Mouse (Mus musculus) intestine, postnatal 0 days (tissue): ENCODE measurements around the gene Gpr161. TPM values are rescaled to one million over a fixed set of nuclear protein-coding genes. Genes with fewer than 3 reads are reported as not detected.

Experiments used
- ATAC-seq: fragments of 200-750 bp; cut with Nextera tagmentation; 2 replicates; pipeline ENCODE4 v1.8.0; 2017; ENCODE audit warnings: mild to moderate bottlenecking, moderate TSS enrichment, moderate library complexity
- H3K27ac ChIP-seq: fragments of 300-500 bp; sonication (generic); 2 replicates; pipeline ENCODE4 v1.5.1; 2014; ENCODE audit warnings: mild to moderate bottlenecking, low read depth, low read length, moderate library complexity
- H3K27me3 ChIP-seq: fragments of 300-500 bp; sonication (generic); replicated peaks from 2 replicates; pipeline ENCODE4 v1.6.1; 2014; ENCODE audit warnings: low read length, mixed read lengths; ENCODE audit not compliant: control insufficient read depth, insufficient read depth
- H3K36me3 ChIP-seq: fragments of 300-500 bp; sonication (generic); 2 replicates; pipeline ENCODE4 v1.6.1; 2014; ENCODE audit warnings: mild to moderate bottlenecking, moderate library complexity; ENCODE audit not compliant: control insufficient read depth, insufficient read depth
- H3K4me1 ChIP-seq: fragments of 300-500 bp; sonication (generic); replicated peaks from 2 replicates; pipeline ENCODE4 v1.6.1; 2014; ENCODE audit warnings: antibody characterized with exemption, low read length, mixed read lengths; ENCODE audit not compliant: control insufficient read depth, insufficient read depth
- H3K4me2 ChIP-seq: fragments of 300-500 bp; sonication (generic); replicated peaks from 2 replicates; pipeline ENCODE4 v1.6.1; 2014; ENCODE audit warnings: low read depth, mild to moderate bottlenecking, moderate library complexity
- H3K4me3 ChIP-seq: fragments of 300-500 bp; sonication (generic); 2 replicates; pipeline ENCODE4 v1.5.1; 2014; ENCODE audit warnings: low read depth, low read length
- H3K9ac ChIP-seq: fragments of 300-500 bp; sonication (generic); 2 replicates; pipeline ENCODE4 v1.6.1; 2014; ENCODE audit warnings: mild to moderate bottlenecking, low read depth, low read length
- H3K9me3 ChIP-seq: fragments of 300-500 bp; sonication (generic); 2 replicates; pipeline ENCODE4 v1.6.1; 2016; ENCODE audit warnings: mixed run types; ENCODE audit not compliant: control insufficient read depth
- CTCF ChIP-seq: sonication (generic); IDR thresholded peaks from 2 replicates; pipeline ENCODE4 v1.5.1; 2016; ENCODE audit warnings: low read depth, mild to moderate bottlenecking, control low read depth, antibody characterized with exemption, moderate library complexity
- WGBS: fragments of 180-500 bp; shearing (Covaris S2); extraction: QIAGEN DNeasy Blood & Tissue Kit; methylation state at CpG from one replicate; pipeline ENCODE4 v1.1.7; 2014; 5-methylcytosine and 5-hydroxymethylcytosine counted together
- polyA plus RNA-seq: library from polyadenylated mRNA; unstranded; fragments of >200 nt; fragmentation: Nextera tagmentation; extraction: Ambion mirVana; gene quantifications from 2 replicates; pipeline ENCODE4 v1.2.1, GENCODE M21; 2015

Gene Gpr161
- polyA plus RNA-seq, 1 experiment from 2014 or later: 0.35 TPM

- peak; percentile 21; the same call in 1 of the 2 replicates for TF ChIP-seq CTCF
- H3K9me3 ChIP-seq: no peaks in the 10 kb centered on the region
- ATAC-seq: peak; percentile 36; the same call in 1 of the 2 replicates
- H3K4me3 ChIP-seq: no peak overlapping the region
- H3K27ac ChIP-seq: no peak overlapping the region
- no peaks in the 10 kb centered on the region for H3K27me3 ChIP-seq
- no peaks in the 10 kb centered on the region for H3K36me3 ChIP-seq
- no peak overlapping the region for H3K9ac ChIP-seq
- H3K4me1 ChIP-seq: no peaks in the 10 kb centered on the region
- H3K4me2 ChIP-seq: no peak overlapping the region
- WGBS: 54% methylated on average over 13 of the region's 13 CpGs
These were observed 7.0 kb downstream of the Gpr161 start for GRCm38 (mm10) chr1:165302455-165303208.

DNA sequence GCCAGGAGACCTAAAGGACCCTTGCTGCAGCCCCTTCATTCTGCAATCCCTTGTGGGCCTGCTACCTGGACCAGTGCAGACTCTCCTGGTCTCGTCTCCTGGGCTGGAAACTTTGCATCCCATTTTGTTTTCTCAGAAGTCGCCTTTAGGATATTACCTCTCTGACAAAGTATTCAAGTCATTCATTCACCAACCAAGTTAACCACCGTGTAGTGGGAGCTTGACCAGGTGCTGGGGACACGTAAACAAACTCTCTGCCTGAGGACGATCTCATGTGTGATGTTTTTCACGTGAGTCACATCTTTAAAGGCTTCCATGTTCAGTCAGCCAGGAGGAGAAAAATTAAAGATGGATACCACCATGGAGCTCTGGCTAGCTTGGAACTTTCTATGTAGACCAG, 7.6 kb downstream of the Gpr161 start:
- no peak for ATAC-seq
- H3K9ac ChIP-seq: no peak overlapping the region
- no peak overlapping the region for H3K4me3 ChIP-seq
- H3K36me3 ChIP-seq: no peaks in the 10 kb centered on the region
- H3K27ac ChIP-seq: no peak overlapping the region
- no peak overlapping the region for H3K4me2 ChIP-seq
- no peaks in the 10 kb centered on the region for H3K9me3 ChIP-seq
- no peaks in the 10 kb centered on the region for H3K27me3 ChIP-seq
- TF ChIP-seq CTCF: no peak
- WGBS: 71% methylated on average over 6 of the region's 6 CpGs
- no peaks in the 10 kb centered on the region for H3K4me1 ChIP-seq

DNA sequence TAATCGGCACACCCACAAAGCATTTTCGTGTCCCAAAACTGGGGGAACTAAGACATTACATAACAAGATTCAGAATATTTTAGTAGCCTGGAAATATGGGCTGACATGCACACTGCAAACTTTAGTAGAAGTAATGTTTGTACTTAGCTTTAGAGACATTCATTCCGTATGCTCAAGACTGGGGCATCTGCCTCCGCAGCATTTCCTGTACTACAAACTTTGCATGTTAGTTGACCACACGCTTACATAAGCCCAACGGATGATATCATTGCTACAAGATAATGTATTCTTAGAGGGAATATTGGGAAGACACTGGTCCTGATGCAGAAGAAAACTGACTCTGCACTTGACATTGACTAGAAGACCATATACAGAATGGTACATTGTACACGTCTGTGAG, 8.8 kb downstream of the Gpr161 start:
- no peak overlapping the region for H3K27ac ChIP-seq
- H3K4me3 ChIP-seq: no peak overlapping the region
- H3K9me3 ChIP-seq: no peaks in the 10 kb centered on the region
- H3K4me2 ChIP-seq: no peak overlapping the region
- TF ChIP-seq CTCF: no peak
- no peak for ATAC-seq
- H3K9ac ChIP-seq: no peak overlapping the region
- 83% methylated on average over 7 of the region's 7 CpGs for WGBS
- H3K36me3 ChIP-seq: 0 out of 2 replicates have a peak, but pooled peaks cover 2% of the 10 kb centered on the region
- H3K27me3 ChIP-seq: no peaks in the 10 kb centered on the region
- no peaks in the 10 kb centered on the region for H3K4me1 ChIP-seq

DNA sequence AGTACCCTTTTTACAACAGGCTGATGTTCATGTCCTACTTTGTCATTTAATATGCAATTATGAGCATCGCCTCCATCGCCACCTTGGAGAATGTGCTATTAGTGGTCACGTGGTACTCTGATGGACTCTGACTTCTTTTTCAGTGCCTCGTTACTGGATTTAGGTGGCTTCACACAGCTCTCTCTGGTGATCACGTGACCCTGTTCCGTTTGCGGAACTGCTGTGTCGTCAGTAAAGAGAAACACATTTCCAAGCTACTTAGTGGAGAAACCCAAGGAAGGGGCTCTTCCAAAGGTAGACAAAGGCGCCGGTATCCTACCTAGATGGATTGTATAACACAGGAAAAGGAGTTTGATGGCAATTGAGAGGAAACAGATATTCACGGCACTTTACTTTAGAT, 12.6 kb downstream of the Gpr161 start:
- Histone ChIP-seq H3K9ac (no peak overlapping the region), H3K27ac (no peak overlapping the region), H3K36me3 (peaks cover 8% of the 10 kb centered on the region; the same call in 1 of the 2 replicates), H3K4me1 (no peaks in the 10 kb centered on the region), H3K27me3 (no peaks in the 10 kb centered on the region), H3K4me3 (no peak overlapping the region), H3K9me3 (no peaks in the 10 kb centered on the region), H3K4me2 (no peak overlapping the region)
- WGBS: 85% methylated on average over 11 of the region's 11 CpGs
- ATAC-seq: no peak
- TF ChIP-seq CTCF: no peak

DNA sequence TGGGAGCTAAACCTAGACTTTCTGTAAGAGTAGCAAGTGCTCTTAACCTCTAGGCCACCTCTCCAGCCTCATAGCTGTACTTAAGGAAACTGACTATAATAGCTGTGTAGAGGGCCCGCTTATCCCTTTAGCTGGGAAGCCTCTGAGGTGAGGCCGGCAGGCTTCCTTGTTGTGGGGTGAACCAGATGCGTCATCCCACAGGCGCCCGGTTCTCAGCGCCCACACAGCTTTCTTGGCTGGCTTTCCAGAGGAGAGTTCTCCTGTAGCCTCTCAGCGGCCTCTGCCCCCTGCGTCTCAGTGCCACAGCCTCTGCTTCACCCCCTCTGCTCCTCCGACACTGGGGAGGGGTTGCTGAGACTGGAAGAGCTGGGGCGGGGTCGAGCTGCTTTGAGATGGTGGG, 20.8 kb downstream of the Gpr161 start:
- H3K4me2 ChIP-seq: no peak overlapping the region
- TF ChIP-seq CTCF: no peak
- ATAC-seq: no peak
- H3K9ac ChIP-seq: no peak overlapping the region
- WGBS: 62% methylated on average over 11 of the region's 11 CpGs
- no peaks in the 10 kb centered on the region for H3K27me3 ChIP-seq
- H3K36me3 ChIP-seq: no peaks in the 10 kb centered on the region; the same call in 1 of the 2 replicates
- H3K27ac ChIP-seq: no peak overlapping the region
- no peaks in the 10 kb centered on the region for H3K9me3 ChIP-seq
- no peaks in the 10 kb centered on the region for H3K4me1 ChIP-seq
- no peak overlapping the region for H3K4me3 ChIP-seq

DNA sequence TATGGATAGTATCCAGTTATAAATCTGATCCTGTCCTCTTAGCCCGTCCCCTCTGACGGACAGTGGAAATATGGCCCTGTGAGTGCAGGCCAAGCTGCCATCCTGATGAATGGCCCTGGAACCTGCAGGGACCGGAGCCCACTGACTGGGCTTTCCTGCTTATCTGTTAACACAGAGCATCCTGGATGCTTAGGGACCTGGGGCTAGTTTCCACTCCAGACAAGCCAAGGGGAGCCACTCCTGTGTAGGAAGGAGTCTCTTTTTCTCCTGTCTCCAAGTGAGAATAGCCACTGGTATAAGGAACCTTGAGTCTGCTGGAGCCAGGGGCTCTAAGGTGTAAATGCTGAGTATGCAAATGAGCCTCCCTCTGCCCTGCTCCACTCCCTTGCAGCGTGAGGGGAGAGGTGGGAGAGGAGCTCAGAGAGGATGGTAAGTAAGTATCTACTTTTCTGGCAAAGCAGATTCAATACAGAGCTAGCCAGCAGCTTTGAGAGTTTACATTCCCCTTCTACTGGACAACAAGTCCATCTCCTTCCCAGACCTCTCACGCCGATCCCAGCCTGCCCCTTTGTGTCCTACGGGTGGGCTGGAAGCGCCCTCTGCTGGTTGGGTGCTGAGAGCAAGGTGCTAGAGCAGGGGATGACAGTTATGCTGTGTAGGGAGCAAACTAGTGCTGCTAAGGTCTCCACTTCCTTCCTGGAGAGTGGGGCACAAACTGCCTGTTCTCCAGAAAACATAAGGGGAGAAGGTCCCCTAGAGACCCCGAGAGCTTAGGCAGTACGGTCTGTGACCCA, 24.7 kb downstream of the Gpr161 start:
- Histone ChIP-seq H3K9ac (no peak overlapping the region), H3K36me3 (no peaks in the 10 kb centered on the region; the same call in 1 of the 2 replicates), H3K4me3 (no peak overlapping the region), H3K27ac (no peak overlapping the region), H3K27me3 (no peaks in the 10 kb centered on the region), H3K9me3 (no peaks in the 10 kb centered on the region), H3K4me2 (no peak overlapping the region), H3K4me1 (no peaks in the 10 kb centered on the region)
- TF ChIP-seq CTCF: peak; percentile 96
- 35% methylated on average over 10 of the region's 10 CpGs for WGBS
- ATAC-seq: peak; percentile 54; the same call in 1 of the 2 replicates
